Mouse (Mus musculus): ENCODE measurements around the gene Man1b1. TPM values are rescaled to one million over a fixed set of nuclear protein-coding genes. Genes with fewer than 3 reads are reported as not detected.
A peak's percentile ranks its signal among the peaks of the same experiment; 100 is the strongest.

The Man1b1 gene
- polyA plus RNA-seq, 1 experiment, result 0.86 TPM

DNA sequence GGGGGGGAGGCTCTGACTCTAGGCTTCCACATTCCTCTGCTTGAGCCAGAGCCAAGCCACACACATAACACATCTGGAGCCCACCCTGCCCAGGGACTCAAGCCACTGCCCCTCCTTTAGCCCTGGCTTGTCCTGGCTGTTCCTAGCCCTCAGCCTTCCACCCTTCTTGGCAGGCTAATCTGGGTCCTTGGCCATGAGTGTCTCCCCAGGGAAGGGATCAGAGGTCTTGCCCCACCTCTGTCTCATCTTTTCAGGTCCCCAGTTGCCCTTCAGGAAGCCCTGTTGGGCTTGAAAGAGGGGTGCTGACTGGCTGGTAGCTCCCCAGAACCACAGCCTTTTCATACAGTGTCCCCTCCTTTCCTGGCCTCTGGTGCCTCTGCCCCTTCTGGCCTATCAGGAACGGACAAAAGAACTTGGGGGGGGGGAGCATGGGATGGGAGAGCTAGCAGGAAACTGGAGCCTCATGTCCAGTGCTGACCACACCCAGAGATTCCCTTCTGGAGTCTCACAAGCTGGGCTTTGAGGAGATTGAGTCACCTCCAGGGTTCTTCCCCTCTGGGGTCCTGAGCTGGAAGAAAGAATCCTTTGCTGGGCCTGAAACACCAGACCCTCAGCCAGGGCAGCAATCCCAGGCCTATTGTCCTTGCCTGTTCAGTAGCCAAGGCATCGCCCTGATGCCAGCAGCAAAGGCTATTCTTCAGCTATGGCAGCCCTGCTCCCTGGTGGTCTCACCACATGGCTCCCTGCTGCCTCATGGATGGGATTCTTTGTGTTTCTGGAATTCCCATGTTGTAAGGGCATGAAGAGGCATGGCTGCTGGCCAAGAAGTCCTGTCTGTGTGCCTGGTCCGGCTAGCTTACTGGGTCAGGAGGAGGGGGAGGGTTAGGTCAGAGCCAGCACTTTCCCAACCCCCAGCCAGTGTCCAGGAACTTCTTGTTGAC is 62.4 kb downstream of the Man1b1 start:
- Histone ChIP-seq H3K4me3 (replicated peaks) (no peak overlapping the region), H3K27me3 (ENCODE audit: control insufficient read depth) (peaks cover 56% of the 10 kb centered on the region), H3K9me3 (ENCODE audit: control insufficient read depth, low read length) (no peaks in the 10 kb centered on the region), H3K36me3 (ENCODE audit: control insufficient read depth) (no peaks in the 10 kb centered on the region), H3K4me1 (ENCODE audit: control insufficient read depth) (peaks cover 11% of the 10 kb centered on the region)
- no peak for TF ChIP-seq GATA1 (IDR thresholded peaks at IDR 0.05; ENCODE audit: low read length)
- no peak for TF ChIP-seq TAL1 (IDR thresholded peaks at IDR 0.05; ENCODE audit: low read length)

DNA sequence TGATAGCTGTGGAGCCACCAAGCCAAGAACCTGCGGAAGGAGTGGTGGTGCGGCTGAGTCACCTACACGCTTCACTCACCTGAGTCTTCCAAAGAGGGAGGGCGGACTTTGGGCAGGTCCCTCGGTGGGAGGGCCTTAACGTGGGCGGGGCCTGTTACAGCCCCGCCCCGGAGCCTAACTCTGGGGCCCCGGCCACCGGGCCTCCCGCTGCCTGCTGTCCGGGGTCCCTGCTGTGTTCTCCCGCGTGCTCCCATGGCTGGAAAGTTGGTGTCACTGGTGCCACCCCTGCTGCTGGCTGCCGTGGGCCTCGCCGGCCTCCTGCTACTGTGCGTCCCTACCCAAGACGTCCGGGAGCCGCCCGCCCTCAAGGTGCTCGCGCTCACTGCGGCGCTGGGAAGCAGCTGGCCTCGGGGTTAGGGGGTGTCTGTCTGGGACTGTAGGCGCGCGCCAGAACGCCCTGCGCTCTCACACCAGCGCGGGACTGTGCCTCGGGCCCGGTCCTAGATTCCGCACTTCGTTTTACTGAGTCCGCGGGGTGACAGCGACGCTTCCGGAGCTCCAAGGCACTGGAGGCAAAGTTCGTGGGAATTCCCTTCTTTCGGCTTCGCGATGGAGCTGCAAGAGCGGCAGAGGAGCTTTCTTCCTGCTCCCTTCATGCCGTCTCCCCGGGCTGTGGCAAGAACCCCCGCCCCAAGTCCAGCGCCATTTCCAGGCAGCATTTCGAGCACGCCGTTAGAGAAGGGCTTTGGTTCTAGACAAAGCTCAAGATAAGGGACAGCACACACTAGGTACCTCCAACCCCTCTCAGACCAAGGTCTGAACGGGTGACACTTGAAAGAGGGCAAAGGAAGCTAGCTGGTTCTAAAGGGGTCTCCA is 63.8 kb downstream of the Man1b1 start, which contains the start of gene Entpd2:
TSS of gene Entpd2 (plus strand) at position 154 of the 876 bp plus-strand sequence.
- no peak for TF ChIP-seq GATA1 (IDR thresholded peaks at IDR 0.05; ENCODE audit: low read length)
- no peak for TF ChIP-seq TAL1 (IDR thresholded peaks at IDR 0.05; ENCODE audit: low read length)
- Histone ChIP-seq H3K36me3 (ENCODE audit: control insufficient read depth) (no peaks in the 10 kb centered on the region), H3K27me3 (ENCODE audit: control insufficient read depth) (peaks cover 70% of the 10 kb centered on the region), H3K4me3 (replicated peaks) (peak within 1 kb of the TSS; percentile 45), H3K4me1 (ENCODE audit: control insufficient read depth) (peaks cover 14% of the 10 kb centered on the region), H3K9me3 (ENCODE audit: control insufficient read depth, low read length) (no peaks in the 10 kb centered on the region)

DNA sequence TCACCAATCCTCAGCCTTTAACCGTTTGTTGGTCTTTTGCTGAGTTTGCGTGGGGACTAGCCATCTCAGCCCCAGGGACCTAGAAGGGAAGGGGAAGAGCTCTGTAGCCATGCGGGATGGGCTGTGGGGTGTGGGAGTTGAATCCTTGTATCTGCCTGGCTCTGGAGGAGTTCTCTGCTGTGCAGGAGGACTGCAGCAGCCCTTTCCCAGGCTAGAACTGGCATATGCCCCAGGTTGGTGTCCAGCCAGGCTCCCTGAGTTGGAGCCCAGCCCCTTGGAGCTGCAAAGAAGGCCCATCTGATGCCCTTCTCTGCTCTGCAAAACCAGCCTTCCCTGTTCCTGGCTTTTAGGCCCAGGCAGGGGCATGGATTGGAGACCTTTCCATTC is 64.5 kb downstream of the Man1b1 start:
- Histone ChIP-seq H3K4me1 (ENCODE audit: control insufficient read depth) (peaks cover 14% of the 10 kb centered on the region), H3K4me3 (replicated peaks) (no peak overlapping the region), H3K27me3 (ENCODE audit: control insufficient read depth) (peaks cover 75% of the 10 kb centered on the region), H3K36me3 (ENCODE audit: control insufficient read depth) (no peaks in the 10 kb centered on the region), H3K9me3 (ENCODE audit: control insufficient read depth, low read length) (no peaks in the 10 kb centered on the region)
- TF ChIP-seq TAL1 (IDR thresholded peaks at IDR 0.05; ENCODE audit: low read length), result no peak
- no peak for TF ChIP-seq GATA1 (IDR thresholded peaks at IDR 0.05; ENCODE audit: low read length)

DNA sequence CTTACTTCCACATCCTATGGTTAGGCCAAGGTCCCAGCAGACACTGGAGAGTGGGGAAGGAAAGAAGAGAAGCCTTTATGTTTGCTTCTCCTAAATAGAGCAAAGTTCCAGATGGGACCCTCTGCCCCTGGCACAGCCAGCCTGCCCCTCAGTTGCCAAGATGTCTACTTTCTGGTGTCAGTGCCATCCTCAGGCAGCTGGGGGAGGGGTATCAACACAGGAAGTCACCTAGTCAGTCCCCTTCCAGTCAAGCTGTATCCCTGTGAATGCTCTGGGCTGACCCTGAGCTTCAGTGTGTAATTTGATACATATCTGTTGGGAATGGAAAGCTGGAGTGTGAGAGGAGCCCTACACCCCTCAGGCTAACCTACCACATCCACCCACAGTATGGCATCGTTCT is 64.9 kb downstream of the Man1b1 start:
- TF ChIP-seq GATA1 (IDR thresholded peaks at IDR 0.05; ENCODE audit: low read length) (no peak), TAL1 (IDR thresholded peaks at IDR 0.05; ENCODE audit: low read length) (no peak)
- H3K27me3 ChIP-seq (ENCODE audit: control insufficient read depth), result peaks cover 79% of the 10 kb centered on the region
- no peaks in the 10 kb centered on the region for H3K36me3 ChIP-seq (ENCODE audit: control insufficient read depth)
- peaks cover 14% of the 10 kb centered on the region for H3K4me1 ChIP-seq (ENCODE audit: control insufficient read depth)
- H3K9me3 ChIP-seq (ENCODE audit: control insufficient read depth, low read length), result no peaks in the 10 kb centered on the region
- no peak overlapping the region for H3K4me3 ChIP-seq (replicated peaks)

DNA sequence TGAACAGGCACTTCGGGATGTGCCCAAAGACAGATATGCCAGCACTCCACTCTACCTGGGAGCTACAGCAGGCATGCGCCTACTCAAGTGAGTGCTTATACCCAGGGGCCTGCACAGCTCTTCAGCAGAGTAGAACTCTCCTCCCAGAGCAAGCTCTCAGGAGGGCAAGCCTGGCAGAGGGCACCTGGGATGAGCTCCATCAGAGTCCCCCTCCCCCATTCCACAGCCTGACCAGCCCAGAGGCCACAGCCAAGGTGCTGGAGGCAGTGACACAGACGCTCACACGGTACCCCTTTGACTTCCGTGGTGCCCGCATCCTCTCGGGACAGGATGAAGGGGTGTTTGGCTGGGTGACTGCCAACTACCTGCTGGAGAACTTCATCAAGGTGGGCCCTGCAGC is 65.9 kb downstream of the Man1b1 start:
- H3K4me3 ChIP-seq (replicated peaks), result no peak overlapping the region
- no peak for TF ChIP-seq GATA1 (IDR thresholded peaks at IDR 0.05; ENCODE audit: low read length)
- no peak for TF ChIP-seq TAL1 (IDR thresholded peaks at IDR 0.05; ENCODE audit: low read length)
- no peaks in the 10 kb centered on the region for H3K36me3 ChIP-seq (ENCODE audit: control insufficient read depth)
- H3K27me3 ChIP-seq (ENCODE audit: control insufficient read depth), result peaks cover 90% of the 10 kb centered on the region
- peaks cover 18% of the 10 kb centered on the region for H3K4me1 ChIP-seq (ENCODE audit: control insufficient read depth)
- H3K9me3 ChIP-seq (ENCODE audit: control insufficient read depth, low read length), result no peaks in the 10 kb centered on the region

DNA sequence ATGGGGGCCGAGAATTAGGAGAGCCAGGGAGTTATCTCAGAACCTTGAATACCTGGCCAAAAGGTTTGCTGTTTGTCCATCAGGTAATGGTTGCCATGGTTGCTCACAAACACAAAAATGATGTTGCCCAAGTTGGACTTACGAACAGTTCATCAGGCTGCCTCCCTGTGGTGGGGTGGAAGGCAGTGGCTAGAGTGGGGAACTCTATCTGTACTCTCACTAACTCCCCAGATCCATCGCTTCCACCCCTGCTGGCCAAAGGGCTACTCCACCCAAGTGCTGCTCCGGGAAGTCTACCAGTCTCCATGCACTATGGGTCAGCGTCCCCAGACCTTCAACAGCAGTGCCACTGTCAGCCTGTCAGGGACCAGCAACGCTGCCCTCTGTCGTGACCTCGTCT is 66.9 kb downstream of the Man1b1 start, which contains the start of gene Npdc1:
TSS of gene Npdc1 (plus strand) at position 301 of the 400 bp plus-strand sequence.
- H3K4me3 ChIP-seq (replicated peaks), result no peak within 1 kb of the TSS
- TF ChIP-seq GATA1 (IDR thresholded peaks at IDR 0.05; ENCODE audit: low read length), result no peak
- TF ChIP-seq TAL1 (IDR thresholded peaks at IDR 0.05; ENCODE audit: low read length), result no peak
- H3K9me3 ChIP-seq (ENCODE audit: control insufficient read depth, low read length), result no peaks in the 10 kb centered on the region
- H3K4me1 ChIP-seq (ENCODE audit: control insufficient read depth), result peaks cover 18% of the 10 kb centered on the region
- peaks cover 98% of the 10 kb centered on the region for H3K27me3 ChIP-seq (ENCODE audit: control insufficient read depth)
- H3K36me3 ChIP-seq (ENCODE audit: control insufficient read depth), result no peaks in the 10 kb centered on the region

DNA sequence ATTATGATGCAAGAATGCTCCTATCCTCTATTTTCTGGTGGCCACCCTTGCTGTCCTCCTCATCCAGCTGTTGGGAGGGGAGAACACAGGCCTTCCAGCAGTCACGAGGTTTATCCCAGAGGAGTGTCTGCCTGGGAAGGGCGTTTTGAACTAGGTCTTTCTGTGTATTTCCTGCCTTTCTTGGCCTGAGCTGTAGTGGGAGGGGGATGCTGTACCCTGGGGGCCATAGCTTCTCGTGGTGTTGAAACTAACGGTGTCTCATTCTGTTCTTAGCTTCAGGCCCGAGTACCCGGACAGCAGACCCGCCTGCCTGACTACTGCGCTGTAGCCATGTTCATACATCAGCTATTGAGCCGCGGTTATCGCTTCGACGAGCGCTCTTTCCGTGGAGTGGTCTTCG is 68.2 kb downstream of the Man1b1 start:
- H3K4me1 ChIP-seq (ENCODE audit: control insufficient read depth), result peaks cover 18% of the 10 kb centered on the region
- no peak for TF ChIP-seq GATA1 (IDR thresholded peaks at IDR 0.05; ENCODE audit: low read length)
- TF ChIP-seq TAL1 (IDR thresholded peaks at IDR 0.05; ENCODE audit: low read length), result no peak
- no peaks in the 10 kb centered on the region for H3K36me3 ChIP-seq (ENCODE audit: control insufficient read depth)
- H3K4me3 ChIP-seq (replicated peaks), result no peak overlapping the region
- no peaks in the 10 kb centered on the region for H3K9me3 ChIP-seq (ENCODE audit: control insufficient read depth, low read length)
- peaks cover 95% of the 10 kb centered on the region for H3K27me3 ChIP-seq (ENCODE audit: control insufficient read depth)

DNA sequence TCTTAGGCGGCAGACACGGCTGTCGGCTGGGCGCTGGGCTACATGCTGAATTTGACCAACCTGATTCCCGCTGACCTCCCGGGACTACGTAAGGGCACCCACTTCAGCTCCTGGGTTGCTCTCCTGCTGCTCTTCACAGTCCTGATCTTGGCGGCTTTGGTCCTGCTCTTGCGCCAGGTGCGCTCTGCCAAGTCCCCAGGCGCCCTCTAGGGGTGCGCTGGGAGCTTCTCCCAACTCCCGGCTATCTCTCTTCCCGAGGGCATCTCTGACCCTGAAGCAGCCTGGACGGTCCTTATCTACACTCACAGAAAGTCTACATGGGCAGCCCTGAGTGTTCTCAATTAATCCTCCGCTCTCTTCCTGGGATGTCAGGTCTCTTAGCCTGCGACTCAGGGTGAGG is 68.6 kb downstream of the Man1b1 start:
- Histone ChIP-seq H3K4me1 (ENCODE audit: control insufficient read depth) (peaks cover 14% of the 10 kb centered on the region), H3K27me3 (ENCODE audit: control insufficient read depth) (peaks cover 94% of the 10 kb centered on the region), H3K9me3 (ENCODE audit: control insufficient read depth, low read length) (no peaks in the 10 kb centered on the region), H3K36me3 (ENCODE audit: control insufficient read depth) (no peaks in the 10 kb centered on the region), H3K4me3 (replicated peaks) (no peak overlapping the region)
- no peak for TF ChIP-seq TAL1 (IDR thresholded peaks at IDR 0.05; ENCODE audit: low read length)
- no peak for TF ChIP-seq GATA1 (IDR thresholded peaks at IDR 0.05; ENCODE audit: low read length)

Other genes with a start within 250 kb of the Man1b1 start
- 0.04 TPM in 1 of 2 replicates, not detected in the other for gene Noxa1, start 237.2 kb upstream of the Man1b1 start, polyA plus RNA-seq (2012)
- gene Nrarp, start 151.6 kb upstream of the Man1b1 start, polyA plus RNA-seq (2012), result 0.38 and 0.49 TPM in 2 replicates
- 0.02 and 0.03 TPM in 2 replicates for gene Tor4a, start 135.5 kb upstream of the Man1b1 start, polyA plus RNA-seq (2012)
- 1.8 TPM in 2 replicates for gene Nelfb, start 120.8 kb upstream of the Man1b1 start, polyA plus RNA-seq (2012)
- gene Stpg3, start 117.7 kb upstream of the Man1b1 start, polyA plus RNA-seq (2012), result 0.03 TPM in 1 of 2 replicates, not detected in the other
- not detected in 2 replicates for gene Fam166a, start 113.6 kb upstream of the Man1b1 start, polyA plus RNA-seq (2012)
- 134 and 136 TPM in 2 replicates for gene Tubb4b, start 107.6 kb upstream of the Man1b1 start, polyA plus RNA-seq (2012)
- gene Slc34a3, start 98.0 kb upstream of the Man1b1 start, polyA plus RNA-seq (2012), result not detected in 2 replicates
- gene Rnf224, start 95.6 kb upstream of the Man1b1 start, polyA plus RNA-seq (2012), result not detected in 2 replicates
- 0.07 and 0.18 TPM in 2 replicates for gene Rnf208, start 90.1 kb upstream of the Man1b1 start, polyA plus RNA-seq (2012)
- not detected in 2 replicates for gene Cysrt1, start 89.9 kb upstream of the Man1b1 start, polyA plus RNA-seq (2012)
- 0.06 and 0.18 TPM in 2 replicates for gene AL732309.1, start 85.5 kb upstream of the Man1b1 start, polyA plus RNA-seq (2012)
- 0.99 and 1.6 TPM in 2 replicates for gene Tmem203, start 76.9 kb upstream of the Man1b1 start, polyA plus RNA-seq (2012)
- 0.82 and 1.3 TPM in 2 replicates for gene Tprn, start 69.7 kb upstream of the Man1b1 start, polyA plus RNA-seq (2012)
- gene Ssna1, start 59.9 kb upstream of the Man1b1 start, polyA plus RNA-seq (2012), result 22.8 and 24.1 TPM in 2 replicates
- 2.1 and 2.2 TPM in 2 replicates for gene Anapc2, start 59.9 kb upstream of the Man1b1 start, polyA plus RNA-seq (2012)
- not detected in 2 replicates for gene Tmem210, start 44.2 kb upstream of the Man1b1 start, polyA plus RNA-seq (2012)
- not detected in 2 replicates for gene Lrrc26, start 42.4 kb upstream of the Man1b1 start, polyA plus RNA-seq (2012)
- gene Grin1, start 13.2 kb upstream of the Man1b1 start, polyA plus RNA-seq (2012), result not detected in 2 replicates
- gene Dpp7, start 24.0 kb downstream of the Man1b1 start, polyA plus RNA-seq (2012), result 0.24 and 0.76 TPM in 2 replicates
- gene Uap1l1, start 33.3 kb downstream of the Man1b1 start, polyA plus RNA-seq (2012), result 0.04 and 0.17 TPM in 2 replicates
- gene Sapcd2, start 40.0 kb downstream of the Man1b1 start, polyA plus RNA-seq (2012), result 10.3 and 12.6 TPM in 2 replicates
- gene Entpd2, start 63.5 kb downstream of the Man1b1 start, polyA plus RNA-seq (2012), result not detected in 2 replicates
- 0.19 TPM in 1 of 2 replicates, not detected in the other for gene Npdc1, start 67.0 kb downstream of the Man1b1 start, polyA plus RNA-seq (2012)
- gene Fut7, start 90.9 kb downstream of the Man1b1 start, polyA plus RNA-seq (2012), result 0.06 TPM in 1 of 2 replicates, not detected in the other
- 0.09 and 0.11 TPM in 2 replicates for gene Abca2, start 96.4 kb downstream of the Man1b1 start, polyA plus RNA-seq (2012)
- not detected in 2 replicates for gene Clic3, start 124.5 kb downstream of the Man1b1 start, polyA plus RNA-seq (2012)
- 1.0 and 1.1 TPM in 2 replicates for gene Paxx, start 128.8 kb downstream of the Man1b1 start, polyA plus RNA-seq (2012)
- gene Ptgds, start 137.7 kb downstream of the Man1b1 start, polyA plus RNA-seq (2012), result not detected in 2 replicates
- not detected in 2 replicates for gene Lcn12, start 161.6 kb downstream of the Man1b1 start, polyA plus RNA-seq (2012)
- gene Fbxw5, start 168.4 kb downstream of the Man1b1 start, polyA plus RNA-seq (2012), result 3.9 and 4.7 TPM in 2 replicates
- not detected in 2 replicates for gene C8g, start 169.4 kb downstream of the Man1b1 start, polyA plus RNA-seq (2012)
- 0.84 and 0.95 TPM in 2 replicates for gene Traf2, start 214.6 kb downstream of the Man1b1 start, polyA plus RNA-seq (2012)
- gene Edf1, start 225.5 kb downstream of the Man1b1 start, polyA plus RNA-seq (2012), result 168 and 190 TPM in 2 replicates
- gene Mamdc4, start 242.5 kb downstream of the Man1b1 start, polyA plus RNA-seq (2012), result 0.09 and 0.38 TPM in 2 replicates
- gene Phpt1, start 242.9 kb downstream of the Man1b1 start, polyA plus RNA-seq (2012), result 0.21 and 0.30 TPM in 2 replicates
- 0.01 TPM in 1 of 2 replicates, not detected in the other for gene Ajm1, start 249.4 kb downstream of the Man1b1 start, polyA plus RNA-seq (2012)